Mouse (Mus musculus): ENCODE results near the gene Mrnip.

The Mrnip gene

DNA sequence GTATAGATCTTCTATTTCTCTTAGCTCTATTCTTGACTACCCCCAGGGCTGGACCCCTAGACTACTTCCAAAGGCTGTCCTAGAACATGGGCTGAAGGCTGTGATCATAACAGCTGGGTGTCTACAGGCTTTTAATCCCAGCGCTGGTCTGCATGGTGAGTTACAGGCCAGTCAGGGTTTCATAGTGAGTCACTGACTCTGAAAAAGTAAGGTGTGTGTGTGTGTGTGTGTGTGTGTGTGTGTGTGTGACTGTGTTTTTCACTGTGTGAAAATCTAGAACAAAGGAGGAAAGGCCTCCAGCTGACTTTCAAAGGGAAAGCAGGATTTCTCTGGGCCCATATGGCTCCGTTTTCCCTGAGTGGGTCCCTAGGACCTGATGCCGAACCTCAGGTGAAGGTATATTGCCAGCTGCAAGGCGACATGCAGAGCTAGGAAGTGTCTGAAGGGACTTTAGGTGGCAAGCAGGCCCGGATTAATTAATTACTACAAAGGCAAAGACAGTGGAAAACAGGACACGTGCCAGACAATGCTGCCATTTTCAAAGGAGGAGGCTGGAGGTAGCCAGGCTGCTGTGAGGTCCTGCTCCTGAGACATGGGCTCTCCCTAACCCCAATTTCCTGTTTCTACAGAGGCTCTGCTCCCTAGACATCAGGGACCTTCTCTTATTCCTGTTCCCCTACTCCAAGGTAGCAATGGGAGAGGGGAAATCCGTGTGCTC lies 48.5 kb downstream of the Mrnip start:
- in situ Hi-C loops (cut with MboI; ENCODE audit: unreplicated experiment in 2 of 2), result loop anchor here in 1 of 2 experiments (5.0 to 10.0 kb wide), 3 partner anchors 60 to 240 kb away; partner anchors contain the start of gene Tbc1d9b

DNA sequence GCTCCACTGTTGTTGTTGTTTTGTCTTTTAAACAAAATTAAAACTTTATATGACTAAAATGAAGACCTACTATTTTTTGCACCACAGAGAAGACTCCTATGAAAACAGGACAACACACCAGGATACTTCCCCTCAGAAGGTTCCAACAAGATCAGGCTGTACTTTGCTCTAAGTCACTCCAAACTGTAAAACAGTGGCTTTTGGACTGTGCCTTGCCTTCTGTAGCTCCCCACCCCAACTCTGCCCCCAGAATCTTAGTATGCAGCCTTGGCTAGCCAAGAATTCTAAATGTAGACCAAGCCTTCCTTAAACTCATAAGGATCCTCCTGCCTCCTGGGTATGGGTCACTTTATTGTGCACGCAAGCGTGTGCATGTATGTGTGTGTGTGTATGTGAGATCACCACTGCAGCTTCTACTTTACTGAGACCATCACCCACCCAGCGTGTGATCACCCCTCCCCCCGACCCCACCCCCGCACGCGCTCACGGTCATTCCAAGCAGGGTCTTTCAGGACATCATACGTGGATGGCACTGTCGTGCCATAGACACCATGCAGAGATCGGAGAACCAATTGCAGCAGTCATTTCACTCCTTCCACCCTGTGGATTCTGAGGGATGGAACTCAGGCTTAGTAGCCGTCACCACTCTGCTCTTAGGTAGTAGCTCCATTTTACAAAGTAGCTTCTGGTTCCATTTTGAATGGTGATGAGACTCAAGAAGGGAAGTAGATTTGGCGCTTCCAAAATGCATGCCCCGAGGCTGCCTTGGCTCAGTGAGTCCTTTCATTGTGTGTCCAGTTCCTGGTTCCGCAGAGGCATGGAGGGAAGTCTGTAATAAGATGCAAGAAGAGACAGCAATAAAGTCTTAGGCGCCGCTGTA lies 49.8 kb downstream of the Mrnip start:
- in situ Hi-C loops (cut with MboI; ENCODE audit: unreplicated experiment in 2 of 2), result loop anchor here in 1 of 2 experiments (5.0 to 10.0 kb wide), 3 partner anchors 62 to 242 kb away; partner anchors contain the start of gene Tbc1d9b

DNA sequence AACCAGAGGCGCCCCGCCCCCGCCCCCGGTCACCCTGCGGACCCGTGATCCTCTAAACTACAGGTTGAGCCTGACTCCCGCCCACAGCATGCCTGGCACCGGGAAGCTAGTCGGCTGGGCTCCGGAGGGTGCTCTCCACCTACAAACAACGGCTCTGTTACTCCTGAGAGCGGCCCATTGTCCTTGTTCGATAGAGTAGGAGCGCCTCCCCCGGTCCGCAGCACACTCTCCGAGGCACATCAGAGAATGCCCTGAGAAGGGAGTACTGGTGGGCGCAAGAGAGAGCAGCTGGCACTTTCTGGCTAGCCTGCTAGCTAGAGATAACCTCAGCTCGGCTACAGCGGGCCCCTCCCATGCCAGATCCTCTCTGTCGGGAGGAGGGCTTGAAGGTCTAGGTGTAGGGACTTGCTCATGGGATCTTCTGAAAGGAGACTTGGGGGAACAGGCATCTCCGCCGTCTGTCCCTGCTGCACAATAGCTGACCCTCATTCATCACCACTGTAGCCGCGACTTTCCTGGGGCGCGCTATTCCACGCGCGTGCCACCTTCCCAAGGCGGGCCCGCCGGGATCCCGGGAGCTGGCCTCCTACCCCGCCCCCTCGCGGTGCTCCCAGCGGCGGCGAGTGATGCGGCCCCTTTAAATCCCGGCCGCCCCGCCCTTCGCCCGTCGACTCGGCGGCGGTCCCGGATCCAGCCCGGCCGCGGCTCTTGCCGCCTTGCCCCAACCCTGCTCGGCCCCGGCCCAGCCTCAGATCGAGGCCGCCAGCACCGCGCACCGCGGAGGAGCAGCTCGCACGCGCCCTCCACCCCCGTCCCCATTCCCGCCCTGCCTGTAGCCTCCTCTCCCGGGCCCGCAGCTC lies 50.7 kb downstream of the Mrnip start:
- in situ Hi-C loops (cut with MboI; ENCODE audit: unreplicated experiment in 2 of 2), result loop anchor here (5.0 to 25.0 kb wide), 4 partner anchors 63 to 612 kb away; partner anchors contain the start of genes Tbc1d9b (in 1 of the 2), Zfp354c (in 1 of the 2) and Zfp879 (in 1 of the 2)

DNA sequence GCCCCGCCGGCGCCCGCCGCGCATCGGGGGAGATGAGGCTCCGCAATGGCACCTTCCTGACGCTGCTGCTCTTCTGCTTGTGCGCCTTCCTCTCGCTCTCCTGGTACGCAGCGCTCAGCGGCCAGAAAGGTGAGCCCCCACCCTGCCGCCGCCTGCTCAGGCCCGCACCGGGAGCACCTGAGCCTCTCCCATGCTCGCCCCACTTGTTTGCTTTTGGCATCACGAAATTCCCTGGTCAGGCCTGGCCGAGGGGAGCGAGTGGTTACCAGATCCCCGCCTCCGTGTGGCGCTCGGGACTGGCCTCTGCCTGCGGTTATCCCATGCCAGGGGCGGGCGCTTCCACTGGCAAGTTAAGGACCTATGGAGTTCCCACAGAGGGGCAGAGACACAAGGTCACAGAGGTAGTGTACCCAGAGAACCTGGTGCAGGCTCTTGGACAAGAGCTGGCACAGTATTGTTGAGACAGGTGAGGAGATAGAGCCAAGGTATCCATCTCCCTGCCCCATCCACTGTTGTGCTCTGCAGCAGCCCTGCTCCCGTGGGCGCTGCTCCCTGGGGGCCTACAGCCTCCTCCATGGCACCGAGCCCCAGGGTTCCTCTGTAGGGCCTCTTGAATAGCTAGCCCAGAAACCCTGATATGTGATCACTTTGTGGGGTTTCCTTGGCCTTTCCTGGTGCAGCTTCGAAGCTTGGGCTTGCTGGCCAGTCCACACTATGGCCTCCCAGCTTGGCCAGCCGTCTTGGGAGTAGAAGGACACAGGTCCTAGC lies 51.6 kb downstream of the Mrnip start:
- in situ Hi-C loops (cut with MboI; ENCODE audit: unreplicated experiment in 2 of 2), result loop anchor here (5.0 to 25.0 kb wide), 3 partner anchors 63 to 612 kb away; partner anchors contain the start of genes Tbc1d9b (in 1 of the 2), Zfp354c (in 1 of the 2) and Zfp879 (in 1 of the 2)

DNA sequence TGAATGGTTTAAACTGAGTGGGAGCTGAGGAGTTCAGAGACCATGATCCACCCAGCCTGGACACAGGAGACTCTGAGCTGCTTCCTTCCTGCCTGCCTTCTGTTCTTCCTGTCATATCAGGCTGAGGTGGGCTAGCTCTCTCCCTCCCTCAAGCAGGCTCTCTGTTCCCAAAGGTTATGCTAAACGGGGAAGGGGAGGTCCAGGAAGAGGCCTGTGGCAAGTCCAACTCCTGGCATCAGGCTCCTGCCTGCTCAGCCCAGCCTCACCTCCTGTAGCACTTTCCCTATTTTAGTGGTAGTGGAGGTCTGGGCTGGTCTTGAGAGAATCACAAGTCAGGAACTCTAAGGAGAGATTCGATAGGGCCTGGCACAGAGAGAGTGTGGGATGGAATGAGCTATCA lies 52.2 kb downstream of the Mrnip start:
- in situ Hi-C loops (cut with MboI; ENCODE audit: unreplicated experiment in 2 of 2), result loop anchor here (5.0 to 25.0 kb wide), 3 partner anchors 64 to 611 kb away; partner anchors contain the start of genes Tbc1d9b (in 1 of the 2), Zfp354c (in 1 of the 2) and Zfp879 (in 1 of the 2)

DNA sequence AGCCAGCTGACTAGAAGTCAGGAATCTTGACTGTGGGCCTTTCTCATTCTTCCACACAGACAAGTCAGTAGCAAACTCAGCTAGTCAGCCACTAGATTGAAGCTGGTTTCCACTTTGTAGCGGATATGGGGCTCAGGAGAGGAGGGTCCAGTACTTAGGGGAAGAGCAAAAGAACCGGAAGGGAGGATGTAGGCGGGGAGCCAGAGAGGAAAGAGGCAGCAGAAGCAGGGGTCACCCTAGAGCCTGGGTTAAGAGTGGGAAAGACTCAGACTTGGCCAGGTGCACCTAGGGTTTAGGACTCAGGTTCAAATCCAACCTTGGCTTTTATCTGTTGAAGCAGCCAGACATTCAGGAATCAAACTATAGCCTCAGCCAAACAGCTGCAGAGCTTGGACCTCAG lies 53.0 kb downstream of the Mrnip start:
- in situ Hi-C loops (cut with MboI; ENCODE audit: unreplicated experiment in 2 of 2), result loop anchor here (5.0 to 25.0 kb wide), 3 partner anchors 65 to 610 kb away; partner anchors contain the start of genes Tbc1d9b (in 1 of the 2), Zfp354c (in 1 of the 2) and Zfp879 (in 1 of the 2)

DNA sequence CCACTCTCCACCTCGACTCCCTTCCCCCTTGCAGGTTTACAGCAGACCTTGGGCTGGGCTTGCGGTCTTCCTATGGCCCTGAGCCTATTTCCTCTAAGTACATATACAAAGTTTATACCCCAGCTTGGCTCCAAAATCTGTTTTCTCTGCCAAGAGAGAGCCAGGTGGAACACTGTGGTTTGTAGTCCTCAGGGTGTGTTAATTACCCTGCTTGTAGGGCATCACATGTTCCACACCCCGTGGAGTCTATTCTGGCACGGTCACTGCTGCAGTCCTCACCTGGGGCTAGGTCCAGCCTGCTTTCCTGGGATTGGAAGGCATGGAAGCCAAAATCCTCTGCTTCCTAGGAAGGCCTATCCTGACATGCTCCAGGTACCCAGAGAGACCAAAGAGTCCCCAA lies 53.5 kb downstream of the Mrnip start:
- in situ Hi-C loops (cut with MboI; ENCODE audit: unreplicated experiment in 2 of 2), result loop anchor here (5.0 to 25.0 kb wide), 3 partner anchors 65 to 610 kb away; partner anchors contain the start of genes Tbc1d9b (in 1 of the 2), Zfp354c (in 1 of the 2) and Zfp879 (in 1 of the 2)

DNA sequence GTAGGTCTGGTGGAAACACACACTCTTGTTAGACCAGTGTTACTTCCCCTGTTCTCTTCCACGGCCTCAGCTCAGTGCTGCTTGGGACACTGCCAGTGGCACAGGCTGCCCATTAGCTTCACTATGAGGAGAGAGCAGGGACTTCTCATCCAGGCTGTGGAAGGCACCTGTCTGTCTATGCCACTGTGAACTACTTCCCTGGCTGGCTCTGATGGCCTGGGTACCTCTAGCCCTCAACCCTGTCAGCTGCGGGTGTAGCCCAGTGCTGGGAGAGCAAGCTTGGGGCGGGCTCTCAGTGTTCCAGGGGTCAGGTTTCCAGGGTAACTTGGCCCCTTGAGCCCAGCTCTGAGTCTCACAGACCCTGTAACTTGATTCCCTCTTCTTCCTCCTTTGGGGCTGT lies 54.5 kb downstream of the Mrnip start:
- in situ Hi-C loops (cut with MboI; ENCODE audit: unreplicated experiment in 2 of 2), result loop anchor here (5.0 to 25.0 kb wide), 3 partner anchors 66 to 609 kb away; partner anchors contain the start of genes Tbc1d9b (in 1 of the 2), Zfp354c (in 1 of the 2) and Zfp879 (in 1 of the 2)

DNA sequence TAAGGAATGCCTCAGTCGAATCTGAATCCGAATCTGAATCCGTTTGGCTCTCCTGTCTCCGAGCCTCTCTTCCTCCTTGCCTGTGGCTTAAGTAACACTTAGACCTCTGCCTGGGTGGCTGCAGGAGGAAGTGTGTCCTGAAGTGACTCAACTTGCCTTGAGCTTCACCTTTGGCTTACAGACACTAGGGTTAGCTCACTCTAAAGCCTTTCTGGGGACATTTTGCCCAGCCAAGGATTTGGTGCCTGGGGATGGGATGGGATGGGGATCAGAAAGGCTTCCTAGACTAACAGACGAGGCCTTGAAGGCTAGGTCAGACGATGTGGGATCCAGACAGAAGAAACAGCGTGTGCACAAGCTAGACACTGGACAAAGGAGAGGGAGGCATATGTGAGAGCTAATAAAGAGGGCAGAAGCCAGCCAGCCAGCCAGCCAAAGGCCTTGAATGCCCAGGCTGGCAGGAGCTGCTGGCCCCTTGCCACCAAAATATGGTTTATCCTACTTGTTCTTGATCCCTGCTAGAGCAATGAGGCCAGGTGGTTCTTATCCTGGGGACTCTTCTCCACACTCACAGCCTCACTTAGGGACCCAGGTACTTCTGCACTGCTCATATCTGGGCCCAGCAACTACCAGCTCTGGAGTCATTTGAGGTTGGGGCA lies 55.1 kb downstream of the Mrnip start:
- in situ Hi-C loops (cut with MboI; ENCODE audit: unreplicated experiment in 2 of 2), result loop anchor here (5.0 to 25.0 kb wide), 3 partner anchors 67 to 608 kb away; partner anchors contain the start of genes Tbc1d9b (in 1 of the 2), Zfp354c (in 1 of the 2) and Zfp879 (in 1 of the 2)

DNA sequence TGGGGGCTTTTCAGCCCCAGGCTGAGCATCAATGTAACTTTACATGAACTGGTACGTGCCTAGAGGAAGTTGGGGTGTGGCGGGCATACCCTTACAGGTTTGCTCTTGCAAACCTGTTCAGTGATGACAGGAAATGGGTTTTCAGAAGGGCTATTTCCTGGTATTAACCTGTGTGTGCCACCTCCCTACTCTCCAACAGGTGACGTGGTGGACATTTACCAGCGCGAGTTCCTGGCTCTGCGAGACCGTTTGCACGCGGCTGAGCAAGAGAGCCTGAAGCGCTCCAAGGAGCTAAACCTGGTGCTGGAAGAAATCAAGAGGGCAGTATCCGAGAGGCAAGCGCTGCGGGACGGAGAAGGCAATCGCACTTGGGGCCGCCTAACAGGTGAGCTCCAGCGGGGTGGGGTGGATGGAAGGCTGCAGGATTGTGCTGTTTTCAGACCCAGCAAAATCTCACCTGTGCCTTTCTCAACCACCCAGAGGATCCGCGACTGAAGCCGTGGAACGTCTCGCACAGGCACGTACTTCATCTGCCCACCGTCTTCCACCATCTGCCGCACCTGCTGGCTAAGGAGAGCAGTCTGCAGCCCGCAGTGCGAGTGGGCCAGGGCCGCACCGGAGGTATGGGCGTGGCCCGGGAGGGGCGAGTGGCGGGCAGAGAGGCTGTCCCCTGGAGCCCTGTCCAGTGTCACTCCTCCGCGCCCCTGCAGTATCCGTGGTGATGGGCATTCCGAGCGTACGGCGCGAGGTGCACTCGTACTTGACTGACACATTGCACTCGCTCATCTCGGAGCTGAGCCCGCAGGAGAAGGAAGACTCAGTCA lies 56.4 kb downstream of the Mrnip start:
- in situ Hi-C loops (cut with MboI; ENCODE audit: unreplicated experiment in 2 of 2), result loop anchor here (5.0 to 25.0 kb wide), 3 partner anchors 137 to 607 kb away; partner anchors contain the start of genes Zfp354c (in 1 of the 2) and Zfp879 (in 1 of the 2)

DNA sequence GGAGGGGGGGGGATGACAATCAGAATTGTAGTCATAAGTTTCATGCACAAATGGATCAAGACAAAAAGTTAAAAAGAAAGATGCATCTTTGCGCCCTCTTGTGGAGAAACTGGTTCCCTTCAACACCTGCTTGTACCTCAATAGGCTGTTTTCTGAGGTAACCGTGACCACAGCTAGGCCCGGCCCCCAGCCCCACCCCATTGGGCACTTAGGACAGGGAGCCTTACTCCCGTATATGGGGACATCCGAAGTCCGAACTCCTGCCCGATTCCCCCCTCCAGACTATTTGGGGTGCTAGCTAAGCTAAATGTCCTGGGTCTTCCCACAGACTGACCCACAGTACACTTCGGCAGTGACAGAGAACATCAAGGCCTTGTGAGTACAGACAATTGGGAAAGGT lies 57.2 kb downstream of the Mrnip start:
- in situ Hi-C loops (cut with MboI; ENCODE audit: unreplicated experiment in 2 of 2), result loop anchor here (5.0 to 25.0 kb wide), 3 partner anchors 136 to 606 kb away; partner anchors contain the start of genes Zfp354c (in 1 of the 2) and Zfp879 (in 1 of the 2)

DNA sequence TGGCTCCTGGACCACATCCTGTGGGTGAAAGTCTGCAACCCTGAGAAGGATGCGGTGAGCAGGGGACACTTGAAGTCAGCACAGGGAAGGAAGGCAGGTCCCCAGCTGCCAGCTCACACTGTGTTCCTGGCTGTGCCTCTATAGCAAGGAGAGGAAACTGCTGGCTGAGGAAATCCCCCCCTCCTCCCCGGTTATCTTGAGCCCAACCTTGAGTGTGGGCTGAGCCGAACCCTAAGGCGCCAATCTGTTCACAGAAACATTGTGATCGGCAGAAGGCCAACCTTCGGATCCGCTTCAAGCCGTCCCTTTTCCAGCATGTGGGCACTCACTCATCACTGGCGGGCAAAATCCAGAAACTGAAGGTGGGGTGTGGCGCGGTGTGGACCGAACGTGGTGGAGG lies 58.8 kb downstream of the Mrnip start:
- in situ Hi-C loops (cut with MboI; ENCODE audit: unreplicated experiment in 2 of 2), result loop anchor here (5.0 to 25.0 kb wide), 3 partner anchors 134 to 604 kb away; partner anchors contain the start of genes Zfp354c (in 1 of the 2) and Zfp879 (in 1 of the 2)

DNA sequence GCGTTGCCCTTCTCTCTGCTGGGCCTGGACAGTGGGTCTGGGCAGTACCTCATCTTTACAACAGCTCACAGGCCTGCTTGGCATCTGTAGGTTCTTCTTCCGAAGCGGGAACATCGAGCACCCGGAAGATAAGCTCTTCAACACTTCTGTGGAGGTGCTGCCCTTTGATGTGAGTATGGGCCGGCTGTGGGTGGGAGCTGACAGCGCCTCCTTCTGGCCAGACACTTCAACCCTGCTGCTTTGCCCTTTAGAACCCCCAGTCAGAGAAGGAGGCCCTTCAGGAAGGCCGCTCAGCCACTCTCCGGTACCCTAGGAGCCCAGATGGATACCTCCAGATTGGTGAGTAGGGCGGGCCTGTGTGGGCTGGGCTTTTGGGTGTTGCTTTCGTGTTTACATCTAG lies 59.7 kb downstream of the Mrnip start:
- in situ Hi-C loops (cut with MboI; ENCODE audit: unreplicated experiment in 2 of 2), result loop anchor here (5.0 to 25.0 kb wide), 3 partner anchors 133 to 603 kb away; partner anchors contain the start of genes Zfp354c (in 1 of the 2) and Zfp879 (in 1 of the 2)

DNA sequence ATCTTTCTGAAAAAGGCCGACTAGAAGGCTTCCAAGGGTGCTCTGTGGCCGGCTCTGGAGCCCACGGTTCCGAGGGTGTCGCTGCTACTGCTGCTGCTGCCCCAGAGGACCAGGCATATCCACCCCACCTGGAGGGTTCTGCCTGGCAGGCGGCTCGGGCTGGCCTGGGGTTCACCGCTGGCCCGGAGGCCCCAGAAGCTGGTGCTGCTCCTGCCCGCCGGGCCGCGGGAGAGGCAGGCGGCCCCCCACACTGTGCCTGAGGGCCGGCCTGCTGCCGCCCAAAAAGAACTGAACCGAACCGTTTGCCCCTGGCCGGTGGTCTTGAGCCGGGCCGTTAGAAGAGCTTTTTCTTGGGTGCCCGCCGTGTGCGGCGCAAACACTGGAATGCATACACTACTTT lies 60.4 kb downstream of the Mrnip start:
- in situ Hi-C loops (cut with MboI; ENCODE audit: unreplicated experiment in 2 of 2), result loop anchor here (5.0 to 25.0 kb wide), 3 partner anchors 133 to 603 kb away; partner anchors contain the start of genes Zfp354c (in 1 of the 2) and Zfp879 (in 1 of the 2)

DNA sequence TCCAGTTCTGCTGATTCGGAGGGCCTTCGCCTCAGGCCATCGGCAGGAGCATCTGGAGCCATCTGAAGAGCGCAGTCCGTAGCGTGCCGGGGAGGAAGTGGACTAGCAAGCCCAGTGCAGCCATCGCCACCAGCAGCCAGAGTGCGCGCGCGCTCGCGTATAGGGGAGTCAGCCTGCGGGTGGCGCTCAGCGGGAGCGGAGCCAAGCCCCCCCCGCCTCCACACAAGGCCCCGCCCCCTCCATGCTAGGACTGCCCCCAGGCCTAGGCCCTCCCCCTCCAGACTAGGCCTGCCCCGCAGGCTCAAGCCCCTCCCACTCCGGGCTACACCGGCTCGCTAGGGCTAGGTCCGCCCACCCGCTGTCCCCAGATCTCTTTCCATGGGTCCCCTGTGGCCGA lies 62.3 kb downstream of the Mrnip start:
- in situ Hi-C loops (cut with MboI; ENCODE audit: unreplicated experiment in 2 of 2), result loop anchor here in 1 of 2 experiments (25.0 kb wide), 1 partner anchor 601 kb away; the partner anchor contains the start of genes Zfp354c and Zfp879

Data from v-Abl transformed pro-B cells (cell line).